Mouse (Mus musculus): ENCODE measurements around the gene Ar. TPM values are rescaled to one million over a fixed set of nuclear protein-coding genes. Genes with fewer than 3 reads are reported as not detected.

Ar gene
- polyA plus RNA-seq, 1 experiment from 2014 or later, result 0.08 TPM

- Histone ChIP-seq H3K4me1 (ENCODE audit: control insufficient read depth, insufficient read depth, low read length) (no peaks in the 10 kb centered on the region), H3K4me3 (ENCODE audit: low read depth, low read length) (no peak overlapping the region), H3K9ac (ENCODE audit: low read length) (no peak overlapping the region), H3K36me3 (ENCODE audit: control insufficient read depth, insufficient read depth, low read length) (no peaks in the 10 kb centered on the region), H3K9me3 (ENCODE audit: control insufficient read depth, low read length) (no peaks in the 10 kb centered on the region), H3K27ac (ENCODE audit: low read depth, low read length) (no peak overlapping the region), H3K4me2 (no peak overlapping the region), H3K27me3 (ENCODE audit: control insufficient read depth, insufficient read depth, low read length) (no peaks in the 10 kb centered on the region)
- 73% methylated on average over 1 of the region's 1 CpGs for WGBS
- no peak for ATAC-seq (ENCODE audit: low FRiP score)
- DNase-seq (ENCODE audit: low spot score, missing footprints), result no peak
Observed at GRCm38 (mm10) chrX:98347481-98347880, 198.9 kb downstream of the Ar start.

DNA sequence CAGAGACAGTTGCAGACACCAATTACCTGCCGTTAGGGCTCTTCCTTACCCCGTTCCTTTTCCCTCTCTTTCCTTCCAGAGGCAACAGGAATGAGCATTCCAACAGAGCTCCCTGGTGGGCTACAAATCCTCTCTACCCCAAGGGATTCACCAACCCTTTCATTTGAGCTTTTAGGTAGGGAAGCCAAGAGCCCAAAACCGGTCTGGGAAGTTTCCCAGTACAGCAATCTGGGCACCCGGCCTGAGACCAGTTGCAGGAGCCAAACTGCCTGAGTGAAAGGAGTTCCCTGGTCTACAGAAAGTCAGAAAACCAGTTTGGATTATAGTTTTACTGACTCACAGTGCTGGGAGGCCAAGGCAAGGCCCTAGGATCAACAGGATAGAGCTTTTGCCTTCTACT, 199.5 kb downstream of the Ar start:
- ATAC-seq (ENCODE audit: low FRiP score), result no peak
- Histone ChIP-seq H3K27ac (ENCODE audit: low read depth, low read length) (no peak overlapping the region), H3K4me1 (ENCODE audit: control insufficient read depth, insufficient read depth, low read length) (no peaks in the 10 kb centered on the region)

More for the DNA sequence above, 199.5 kb downstream of the Ar start:
- DNase-seq (ENCODE audit: low spot score, missing footprints), result no peak
- 40% methylated on average over 4 of the region's 4 CpGs for WGBS
- no peak overlapping the region for H3K4me3 ChIP-seq (ENCODE audit: low read depth, low read length)
- no peak overlapping the region for H3K9ac ChIP-seq (ENCODE audit: low read length)
- H3K4me2 ChIP-seq, result no peak overlapping the region
- H3K9me3 ChIP-seq (ENCODE audit: control insufficient read depth, low read length), result no peaks in the 10 kb centered on the region
- H3K36me3 ChIP-seq (ENCODE audit: control insufficient read depth, insufficient read depth, low read length), result no peaks in the 10 kb centered on the region
- H3K27me3 ChIP-seq (ENCODE audit: control insufficient read depth, insufficient read depth, low read length), result no peaks in the 10 kb centered on the region
